Mouse (Mus musculus) heart, postnatal 4 days (tissue): Measurements from ENCODE around the gene Gpr1. TPM values are rescaled to one million over a fixed set of nuclear protein-coding genes. Genes with fewer than 3 reads are reported as not detected.

Source experiments
- DNase-seq: peaks from one replicate; pipeline ENCODE4 v3.0.0; 2021
- total RNA-seq, 2 experiments: library from RNA; stranded (reverse); gene quantifications; 2 replicates each; pipeline ENCODE4 v1.2.3; 2021

The Gpr1 gene
- total RNA-seq = not detected

DNA sequence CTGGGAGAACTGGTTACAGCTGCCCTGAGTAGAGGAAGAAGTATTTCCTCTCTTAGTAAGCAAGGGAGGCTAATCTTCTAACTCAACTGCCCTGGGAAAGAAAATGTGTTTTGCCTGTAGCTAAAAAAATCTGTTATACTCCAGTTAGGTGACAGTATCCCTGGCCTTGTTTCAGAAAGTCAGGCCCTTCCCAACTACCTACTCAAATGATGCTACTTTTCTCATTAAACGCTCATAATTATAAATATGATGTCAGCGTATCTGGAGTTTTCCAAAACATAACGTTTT lies at the start of gene Gpr1:
Gpr1 (minus strand) TSS at position 273 of the 288 bp plus-strand sequence.
- no peak for DNase-seq

DNA sequence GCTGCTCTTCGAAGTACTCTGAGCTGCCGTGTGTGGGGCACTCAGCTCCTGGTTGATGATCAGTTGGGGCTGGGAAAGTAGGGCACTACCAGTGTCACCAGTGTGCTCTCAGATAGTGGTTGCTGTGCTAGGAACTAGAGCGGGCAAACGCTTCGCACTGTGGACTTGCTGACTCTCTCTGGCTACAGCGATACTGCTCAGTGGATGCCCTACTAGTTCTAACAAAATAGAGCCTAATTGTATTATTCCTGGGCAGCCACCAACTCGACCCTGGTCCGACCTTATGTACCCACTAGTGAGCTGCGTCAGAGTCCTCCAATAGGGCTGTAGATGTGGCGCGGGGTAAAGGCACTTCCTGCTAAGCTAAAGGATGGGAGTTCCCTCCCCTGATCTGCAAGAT lies 49.3 kb upstream of the Gpr1 start:
- DNase-seq = no peak

DNA sequence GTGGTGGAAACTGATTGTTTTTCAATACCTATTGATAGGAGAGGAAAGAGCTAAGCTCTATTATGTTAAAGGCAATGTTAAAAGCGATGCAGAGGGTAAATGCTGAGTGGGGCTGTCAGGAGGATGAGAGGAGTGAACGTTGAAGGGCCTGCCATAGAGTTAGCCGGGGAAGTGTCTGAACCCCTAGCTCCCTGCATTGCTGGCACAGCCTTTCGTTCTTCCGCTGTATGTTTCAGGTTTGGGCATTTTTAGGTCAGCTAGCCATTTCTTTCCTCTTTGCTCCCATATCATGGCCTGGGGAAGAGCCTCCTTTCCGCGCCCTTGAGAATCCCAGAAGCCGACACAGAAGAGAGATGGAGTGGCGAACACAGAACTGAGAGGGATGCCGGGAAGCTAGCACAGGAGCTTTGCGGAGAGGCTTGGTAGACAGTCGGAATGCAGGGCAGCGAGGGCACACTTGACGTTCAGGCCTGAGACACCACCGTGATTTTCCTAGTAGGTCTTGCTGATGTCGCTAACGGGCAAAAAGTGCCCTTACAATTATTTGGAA lies 46.8 kb upstream of the Gpr1 start:
- no peak for DNase-seq

DNA sequence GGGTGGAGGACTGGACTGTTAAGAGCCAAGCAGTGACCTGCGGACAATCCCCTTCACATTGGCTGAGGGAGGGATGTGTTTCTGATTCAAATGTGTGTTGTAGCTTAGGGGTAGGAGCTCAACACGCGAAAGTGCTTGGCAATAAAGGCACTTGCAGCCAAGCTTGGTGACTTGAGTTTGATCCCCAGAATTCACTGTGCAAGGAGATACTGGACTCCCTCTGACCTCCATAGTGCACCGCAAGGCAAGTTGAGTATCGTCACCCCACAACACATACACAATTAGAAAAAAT lies 46.3 kb upstream of the Gpr1 start:
- no peak for DNase-seq

DNA sequence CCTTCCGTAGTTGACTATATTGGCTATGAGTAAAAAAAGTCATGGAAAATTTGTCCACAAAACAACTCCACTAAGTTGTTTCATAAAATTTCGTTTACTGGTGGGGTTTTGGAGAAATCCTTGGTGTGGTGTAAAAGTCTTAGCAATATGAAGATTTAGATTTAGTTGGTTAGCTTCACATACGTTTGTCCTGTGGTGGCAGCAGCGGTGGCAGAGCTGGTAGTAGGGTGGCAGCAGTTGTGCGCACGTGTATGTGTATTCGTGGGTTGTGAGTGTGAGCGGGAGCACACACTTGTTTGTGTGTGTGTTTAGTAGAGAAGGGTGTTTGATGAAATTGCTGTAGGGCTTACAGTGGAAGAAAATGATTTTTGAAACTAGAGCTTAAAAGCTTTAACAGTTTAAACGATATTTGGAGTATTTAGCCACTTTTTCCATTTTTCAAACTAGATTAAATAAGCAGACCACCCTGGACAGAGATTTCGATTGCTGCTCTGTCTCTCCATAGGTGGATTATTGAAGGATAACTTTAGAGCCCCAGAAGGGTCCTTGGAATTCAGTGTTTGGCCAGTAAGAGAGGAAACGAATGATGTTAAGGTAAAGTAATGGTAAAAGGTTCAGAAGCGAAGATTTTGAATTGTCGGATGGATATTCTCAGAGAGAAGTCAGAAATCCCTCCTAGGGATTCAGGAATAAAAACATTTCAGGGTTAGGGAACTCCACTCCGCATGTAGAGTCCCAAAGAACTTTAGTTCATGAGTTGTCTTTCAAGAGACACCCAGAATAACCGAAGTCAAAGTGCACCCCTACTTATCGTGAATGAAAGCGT lies 45.8 kb upstream of the Gpr1 start:
- DNase-seq = no peak

DNA sequence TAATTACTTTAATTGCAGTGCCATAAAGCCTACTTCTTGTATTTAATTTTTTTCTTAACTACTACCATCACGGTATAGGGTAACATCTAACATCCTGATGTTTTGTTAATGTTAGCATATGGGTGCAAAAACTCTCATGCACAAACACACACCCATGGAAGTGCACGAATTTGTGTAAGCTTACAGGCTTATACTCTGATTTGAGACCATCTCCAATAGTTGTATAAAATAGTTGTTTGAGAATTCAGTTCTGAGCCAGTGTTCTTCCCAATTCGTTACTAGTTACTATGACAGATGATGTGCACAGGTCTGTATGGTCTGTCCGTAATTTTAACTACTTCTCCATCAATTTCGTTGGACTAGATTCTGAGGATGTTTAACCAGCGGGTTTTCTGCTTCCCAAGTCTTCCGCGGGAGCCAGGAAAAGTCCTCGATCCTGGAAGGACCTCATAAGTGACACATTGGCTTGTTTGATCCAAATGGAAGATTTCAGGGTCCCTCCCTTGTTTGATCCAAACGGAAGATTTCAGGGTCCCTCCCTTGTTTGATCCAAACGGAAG lies 45.0 kb upstream of the Gpr1 start:
- DNase-seq = no peak

DNA sequence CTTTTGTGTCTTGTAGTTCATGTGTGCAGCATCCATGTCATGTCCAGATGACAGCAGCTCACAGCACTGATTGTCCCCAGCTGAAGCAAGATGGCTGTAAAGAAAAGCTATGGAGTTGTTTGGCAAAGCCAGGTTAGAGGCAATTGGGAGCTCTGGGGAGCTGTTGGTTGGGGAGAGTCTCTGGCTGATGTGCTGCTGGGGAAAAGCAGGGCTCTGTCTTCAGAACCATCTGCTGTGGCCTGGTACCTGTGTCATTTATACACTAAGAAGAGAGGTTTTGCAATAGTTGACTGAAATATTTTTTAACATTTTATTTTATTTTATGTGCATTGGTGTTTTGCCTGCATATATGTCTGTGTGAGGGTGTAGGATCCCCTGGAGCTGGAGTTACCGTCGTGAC lies 44.2 kb upstream of the Gpr1 start:
- DNase-seq = no peak

DNA sequence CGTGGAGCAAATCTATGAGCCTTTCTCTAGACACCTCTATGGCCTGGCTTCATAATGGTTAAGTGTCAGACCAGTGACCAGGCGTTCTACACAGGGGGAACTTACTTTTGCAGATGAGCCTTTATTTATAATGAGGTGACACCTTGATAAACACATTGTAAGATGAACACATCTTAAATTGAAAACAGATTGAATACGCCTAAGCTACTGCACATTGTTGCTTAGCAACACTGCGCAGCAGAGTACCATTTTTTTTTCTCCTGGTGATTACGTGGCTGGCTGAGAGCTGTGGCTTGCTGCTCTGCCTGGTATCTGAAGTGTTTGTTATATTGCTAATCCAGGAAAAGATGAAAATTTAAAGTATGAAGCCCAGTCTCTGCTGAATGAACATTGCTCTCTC lies 41.7 kb upstream of the Gpr1 start:
- DNase-seq = no peak

DNA sequence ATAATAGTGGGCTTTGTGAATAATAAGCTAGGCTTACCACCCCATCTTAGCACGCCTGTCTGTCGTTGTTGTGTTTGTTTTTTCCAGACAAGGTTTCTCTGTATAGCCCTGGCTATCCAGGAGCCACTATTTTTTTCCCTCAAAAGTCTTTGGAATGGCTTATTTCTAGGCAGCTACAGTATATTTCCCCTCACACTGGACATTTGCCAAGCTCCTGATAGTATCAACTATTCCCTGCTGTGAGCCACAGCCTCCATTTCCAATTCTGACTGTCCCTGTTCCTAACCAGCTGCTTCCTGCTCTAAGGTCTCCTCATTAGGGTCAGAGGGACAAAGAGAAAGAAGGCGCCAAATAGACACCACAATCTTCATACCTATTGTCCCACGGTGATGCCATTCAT lies 40.8 kb upstream of the Gpr1 start:
- no peak for DNase-seq

DNA sequence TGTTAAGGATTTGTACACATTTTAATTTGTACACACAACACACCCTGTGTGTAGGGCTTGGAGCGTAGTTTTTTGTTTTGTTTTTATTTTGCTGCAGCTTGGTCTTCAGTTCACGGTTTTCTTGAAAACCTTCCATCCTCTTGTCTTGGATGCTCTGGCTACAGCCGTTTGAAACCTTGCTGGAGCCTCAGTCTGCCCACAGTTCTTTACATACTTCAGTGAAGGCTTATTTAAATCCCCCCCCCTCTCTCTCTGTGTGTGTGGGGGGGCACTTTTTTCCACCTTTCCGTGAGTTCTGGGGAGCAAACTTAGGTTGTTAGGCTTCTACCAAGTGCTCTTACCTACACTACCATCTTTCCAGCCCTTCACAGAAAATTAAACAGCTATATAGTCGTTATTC lies 38.9 kb upstream of the Gpr1 start:
- DNase-seq = no peak

DNA sequence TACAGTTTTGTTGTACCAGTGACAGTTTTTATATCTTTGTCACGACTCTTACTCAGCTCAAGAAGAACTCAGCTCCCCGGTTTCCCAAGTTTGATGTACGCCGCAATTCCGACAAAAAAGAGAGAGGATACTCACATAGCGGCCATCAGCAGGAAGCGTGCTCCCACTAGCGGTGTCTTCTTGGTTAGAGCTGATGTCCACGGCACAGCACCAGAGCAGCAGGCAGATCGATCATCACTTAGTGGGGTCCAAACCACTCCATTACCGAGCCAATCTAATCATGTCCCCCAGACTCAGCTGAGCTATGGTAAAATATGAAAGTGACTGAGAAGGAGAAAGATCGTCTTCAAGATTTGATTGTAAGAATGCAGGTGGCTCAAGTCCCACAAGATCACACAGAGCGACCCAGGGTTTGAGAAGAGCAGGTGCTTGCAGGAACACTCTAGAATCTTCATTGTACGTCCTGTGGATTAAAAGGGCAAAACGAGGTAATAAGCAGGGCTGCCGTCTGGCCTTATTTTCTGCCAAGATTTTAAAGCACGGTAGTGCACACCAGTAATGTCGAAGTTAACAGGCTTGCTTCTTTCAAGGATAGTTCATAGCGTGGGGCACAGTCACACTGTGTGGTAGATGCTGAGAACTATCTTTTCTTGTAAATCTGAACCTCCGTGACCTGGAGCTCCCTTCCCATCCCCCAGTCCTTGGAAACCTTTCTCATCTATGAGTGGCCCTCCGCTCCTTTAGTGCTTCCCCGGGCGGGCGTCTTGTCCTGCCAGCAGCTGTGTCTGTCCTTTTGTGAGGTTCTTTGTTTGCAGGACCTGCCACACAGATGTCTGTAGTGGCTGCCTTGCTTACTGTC lies 38.2 kb upstream of the Gpr1 start:
- DNase-seq = no peak

DNA sequence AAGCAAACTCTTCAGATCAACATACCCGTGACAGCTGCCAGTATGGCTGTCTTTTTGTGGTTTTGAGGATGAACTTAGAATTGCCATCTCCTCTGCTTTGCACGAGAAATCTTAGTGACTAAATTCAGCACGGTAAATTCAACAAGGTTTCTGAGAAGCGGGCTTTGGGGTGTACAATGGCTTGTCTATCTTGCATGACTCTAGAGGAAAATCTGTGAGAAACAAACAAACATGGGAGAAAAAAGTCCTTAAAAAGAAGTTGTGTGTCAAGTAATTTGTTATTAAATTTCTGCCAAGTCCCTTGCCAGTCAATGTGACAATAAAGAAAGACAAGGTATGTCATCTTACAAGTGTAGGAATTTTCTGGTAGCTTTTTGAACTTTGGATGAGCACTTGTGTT lies 34.9 kb upstream of the Gpr1 start:
- DNase-seq = no peak

DNA sequence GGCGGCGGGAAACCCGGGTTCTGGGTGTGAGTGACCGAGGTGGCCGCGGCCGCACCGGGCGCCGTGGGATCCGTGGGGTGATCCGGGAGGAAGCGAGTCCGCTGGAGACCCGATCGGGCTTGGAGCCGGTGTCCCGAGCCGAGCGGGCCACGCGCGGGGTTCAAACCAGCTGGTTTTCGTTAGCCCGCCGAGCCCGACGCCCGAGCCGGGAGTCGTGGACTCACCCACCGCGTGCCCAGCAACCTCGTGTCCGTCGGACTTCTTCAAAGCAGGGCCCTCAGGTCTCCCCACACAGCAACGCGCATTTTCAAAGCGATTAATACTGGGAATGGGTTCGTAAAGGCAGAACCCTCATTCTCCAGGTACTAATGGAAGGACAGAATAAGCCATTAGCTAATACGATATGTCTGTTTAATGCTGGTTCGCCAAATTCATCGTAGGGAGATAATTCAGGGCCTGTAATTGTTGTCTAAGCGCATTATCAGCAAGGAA lies 34.1 kb upstream of the Gpr1 start:
- peak; percentile 15 for DNase-seq

DNA sequence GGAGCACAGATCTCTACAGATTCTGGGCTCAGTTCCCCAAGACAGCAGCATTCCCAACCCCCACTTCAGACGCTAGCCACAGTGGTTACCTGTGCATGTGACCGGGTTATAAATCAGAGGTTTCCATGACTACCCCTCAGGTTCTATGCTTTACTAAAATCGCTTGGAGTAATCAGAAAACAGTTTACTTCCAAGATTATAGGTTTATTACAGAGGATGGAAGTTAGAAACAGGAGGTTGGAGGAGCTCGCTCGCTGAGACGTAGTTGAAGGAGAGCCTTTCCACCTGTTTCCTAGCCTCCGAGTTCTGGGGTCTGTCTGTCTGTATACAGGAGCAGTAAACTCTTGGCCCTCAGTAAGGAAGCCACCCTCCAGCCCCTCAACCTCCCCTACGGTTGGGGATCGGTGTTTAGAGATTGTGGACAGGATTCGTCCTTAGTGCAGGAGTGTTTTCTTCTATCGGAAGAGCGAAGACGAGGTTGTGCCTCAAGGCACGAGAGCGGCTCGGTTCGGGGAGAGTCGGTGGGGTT lies 33.6 kb upstream of the Gpr1 start:
- no peak for DNase-seq

DNA sequence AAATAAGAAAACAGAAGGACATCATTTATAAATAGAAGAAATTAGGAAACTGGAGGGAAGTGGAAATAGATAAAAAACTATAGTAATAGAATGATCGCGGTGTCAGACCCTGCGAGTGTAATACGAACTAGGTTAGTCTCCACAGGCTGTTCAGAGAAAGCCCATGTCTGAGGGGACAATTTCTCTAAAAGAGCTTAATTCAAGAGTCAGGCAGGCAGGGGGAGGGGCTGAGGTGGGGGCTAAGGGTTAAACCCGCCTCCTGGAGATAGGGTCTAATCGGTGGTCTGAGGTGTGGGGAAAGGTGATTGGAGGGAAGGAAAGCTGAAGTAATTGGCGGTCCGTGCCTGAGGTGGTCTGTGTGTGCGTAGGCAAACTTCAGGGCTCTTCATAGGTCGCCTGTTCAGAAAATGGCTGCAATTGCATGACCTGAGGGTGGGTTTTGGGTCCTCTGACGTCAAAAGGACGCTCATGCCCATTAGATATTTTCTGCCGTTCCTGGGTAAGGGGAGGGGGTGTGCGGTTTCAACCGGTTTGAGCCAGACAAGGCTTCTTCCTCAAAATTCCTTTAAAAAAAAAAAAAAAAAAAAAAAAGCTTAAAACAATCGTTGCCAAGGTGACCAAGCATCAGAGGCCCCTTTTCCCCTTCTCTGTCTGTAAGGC lies 32.6 kb upstream of the Gpr1 start:
- DNase-seq = no peak

DNA sequence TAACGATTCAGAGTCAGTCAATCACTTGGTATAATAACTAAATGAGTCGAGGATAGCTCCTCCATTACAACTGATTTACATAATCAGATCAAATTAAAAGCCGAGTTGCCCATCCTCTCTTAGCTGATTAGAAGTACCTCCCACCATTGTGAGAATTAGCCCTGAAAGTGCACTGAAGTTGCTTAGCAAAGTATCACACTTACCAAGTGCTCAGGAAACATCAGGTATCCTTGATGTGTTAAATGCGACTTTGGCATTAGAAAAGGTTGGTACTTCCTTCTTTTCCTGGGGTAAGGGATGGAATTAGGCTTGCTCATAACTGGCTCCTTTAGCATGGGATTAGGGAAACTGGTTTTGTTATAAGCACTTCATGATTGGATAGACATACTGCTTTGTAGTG lies 29.5 kb upstream of the Gpr1 start:
- DNase-seq = no peak

DNA sequence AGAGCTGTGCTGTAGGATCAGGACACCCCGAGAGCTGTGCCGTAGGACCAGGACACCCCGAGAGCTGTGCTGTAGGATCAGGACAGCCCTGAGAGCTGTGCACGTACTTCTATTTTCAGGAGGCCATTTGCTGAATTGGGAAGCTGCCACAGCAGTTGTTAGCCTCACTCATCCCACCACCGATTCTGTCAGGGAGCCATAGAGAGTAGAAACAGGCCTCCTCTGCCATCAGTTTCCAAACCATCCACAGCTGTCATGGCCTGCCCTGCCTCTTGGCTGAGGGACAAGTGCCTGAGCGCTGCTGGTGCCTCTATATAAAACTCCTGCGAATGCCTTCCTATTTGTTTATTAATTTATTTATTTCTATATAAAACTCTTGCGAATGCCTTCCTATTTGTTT lies 25.4 kb upstream of the Gpr1 start:
- DNase-seq = no peak

DNA sequence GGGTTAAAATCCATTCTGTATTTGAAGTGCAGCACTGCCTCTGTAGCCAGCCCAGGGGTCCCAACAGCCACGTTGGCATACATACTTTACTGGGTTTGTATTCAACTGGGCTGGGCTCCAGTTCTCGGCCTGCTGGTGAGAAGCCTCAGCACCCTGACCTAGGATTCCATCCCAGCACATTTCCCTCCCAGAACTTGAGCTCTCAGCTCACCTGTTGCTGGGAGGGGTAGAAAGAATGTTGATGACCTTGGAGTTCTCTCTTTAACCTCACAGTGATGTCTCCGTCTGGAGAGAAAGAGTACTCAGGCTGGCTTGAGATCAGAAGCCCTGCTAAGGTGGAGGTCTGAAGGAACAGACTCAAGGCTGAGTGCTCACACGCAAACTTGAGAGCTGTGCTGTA lies 25.0 kb upstream of the Gpr1 start:
- DNase-seq = no peak

DNA sequence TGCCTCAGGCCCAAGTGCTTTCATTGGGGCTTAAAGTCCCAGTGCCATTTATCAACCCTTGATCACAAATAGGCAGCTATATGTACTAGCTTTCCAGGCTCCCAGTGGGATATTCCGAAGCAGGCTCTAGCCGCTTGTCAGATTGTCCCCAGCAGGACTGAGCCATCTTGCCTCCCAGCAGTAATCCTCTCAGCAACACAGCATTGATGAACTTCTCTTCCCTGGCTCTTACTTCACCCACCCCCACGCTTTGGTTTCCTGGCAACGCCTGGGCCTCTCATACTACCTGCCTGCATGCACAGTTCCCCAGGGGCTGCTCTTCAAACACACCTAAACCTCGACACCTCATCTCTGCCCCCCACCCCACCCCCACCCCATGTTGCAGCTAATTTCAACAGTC lies 23.0 kb upstream of the Gpr1 start:
- DNase-seq = no peak

DNA sequence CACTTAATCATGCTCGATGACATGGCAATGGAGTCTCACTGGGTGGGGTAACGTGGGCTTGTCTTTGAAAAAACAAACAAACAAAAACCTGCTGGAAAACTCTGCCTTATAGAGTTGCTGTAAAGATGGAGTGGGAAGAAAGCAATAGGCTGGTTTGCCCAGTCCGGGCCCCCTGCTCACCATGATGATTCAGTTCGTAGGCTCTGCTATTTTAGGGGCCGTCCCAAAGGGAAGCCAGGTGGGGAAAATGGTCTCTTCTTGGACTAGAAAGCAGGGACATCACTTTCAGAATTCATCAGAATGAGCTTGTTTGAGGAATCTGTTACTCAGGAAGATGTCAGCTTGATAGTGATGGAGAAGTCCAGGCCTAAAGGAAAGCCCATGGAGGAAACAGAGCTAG lies 12.9 kb upstream of the Gpr1 start:
- DNase-seq = no peak

DNA sequence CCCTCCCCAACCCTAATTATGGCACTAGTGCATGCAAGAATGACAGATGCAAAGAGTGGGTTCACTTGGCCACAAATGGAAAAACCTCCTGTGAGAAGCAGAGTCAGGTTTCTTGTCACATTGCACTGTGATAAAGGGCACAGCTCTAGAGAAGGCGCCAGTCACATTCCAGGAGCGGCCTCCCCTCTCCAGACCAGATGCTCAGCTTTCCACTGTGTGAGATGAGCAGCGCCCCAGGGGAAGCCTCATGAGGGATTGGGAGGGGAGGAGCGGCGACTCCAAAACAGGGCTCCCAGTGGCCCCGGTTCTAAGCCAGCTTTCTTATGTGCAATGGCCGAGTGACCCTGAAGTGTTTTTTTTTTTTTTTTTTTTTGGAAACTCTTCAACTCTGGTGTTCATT lies 11.5 kb upstream of the Gpr1 start:
- no peak for DNase-seq

DNA sequence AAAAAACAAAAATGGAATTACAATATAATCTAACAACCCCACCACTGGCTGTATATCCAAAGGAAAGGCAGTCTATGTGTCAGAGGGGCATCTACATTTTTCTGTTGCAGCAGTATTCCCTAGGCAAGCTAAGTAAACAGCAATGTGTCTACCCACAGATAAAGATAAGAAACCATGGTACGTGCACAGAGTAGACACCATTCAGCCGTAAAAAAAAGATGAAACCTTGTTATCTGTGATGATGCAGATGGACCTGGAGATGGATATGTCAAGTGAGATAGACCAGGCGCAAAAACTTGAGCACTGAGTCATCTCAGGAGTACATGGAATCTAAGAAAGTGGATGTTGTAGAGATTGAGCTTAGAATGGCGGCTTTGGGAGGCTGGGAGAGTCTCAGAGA lies 10.7 kb upstream of the Gpr1 start:
- DNase-seq = no peak

DNA sequence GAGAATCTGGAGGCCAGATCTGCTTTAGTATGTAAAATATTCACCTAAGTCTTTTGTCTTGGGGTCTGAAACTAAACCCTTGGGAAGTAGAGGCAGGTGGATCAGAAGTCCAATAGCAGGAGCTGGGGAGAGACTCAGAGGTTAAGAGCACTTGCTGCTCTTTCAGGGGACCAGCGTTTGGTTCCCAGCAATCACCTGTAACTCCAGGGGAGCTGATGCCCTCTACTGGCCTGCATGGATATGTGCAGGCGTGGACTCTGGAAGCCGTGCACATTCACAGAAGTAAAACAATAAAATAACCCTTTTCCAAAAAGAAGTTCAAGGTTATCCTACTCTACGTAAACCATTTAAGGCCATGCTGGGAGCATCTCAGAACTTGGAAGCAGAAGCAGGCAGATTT lies 4.9 kb upstream of the Gpr1 start:
- DNase-seq = no peak
